Mouse (Mus musculus) heart, adult 8-10 months (tissue): Measurements from ENCODE around the gene Wars2. TPM values are rescaled to one million over a fixed set of nuclear protein-coding genes. Genes with fewer than 3 reads are reported as not detected.

Source experiments
- DNase-seq: peaks from one replicate; pipeline ENCODE4 v3.0.0; 2022; ENCODE audit warnings: low spot score
- total RNA-seq, 4 experiments: library from RNA; stranded (reverse); gene quantifications; 2 replicates each; pipeline ENCODE4 v1.2.4; 2022

Gene Wars2
- total RNA-seq, 4 experiments from 2014 or later = 5.6 to 8.7 (median 7.9) TPM

DNA sequence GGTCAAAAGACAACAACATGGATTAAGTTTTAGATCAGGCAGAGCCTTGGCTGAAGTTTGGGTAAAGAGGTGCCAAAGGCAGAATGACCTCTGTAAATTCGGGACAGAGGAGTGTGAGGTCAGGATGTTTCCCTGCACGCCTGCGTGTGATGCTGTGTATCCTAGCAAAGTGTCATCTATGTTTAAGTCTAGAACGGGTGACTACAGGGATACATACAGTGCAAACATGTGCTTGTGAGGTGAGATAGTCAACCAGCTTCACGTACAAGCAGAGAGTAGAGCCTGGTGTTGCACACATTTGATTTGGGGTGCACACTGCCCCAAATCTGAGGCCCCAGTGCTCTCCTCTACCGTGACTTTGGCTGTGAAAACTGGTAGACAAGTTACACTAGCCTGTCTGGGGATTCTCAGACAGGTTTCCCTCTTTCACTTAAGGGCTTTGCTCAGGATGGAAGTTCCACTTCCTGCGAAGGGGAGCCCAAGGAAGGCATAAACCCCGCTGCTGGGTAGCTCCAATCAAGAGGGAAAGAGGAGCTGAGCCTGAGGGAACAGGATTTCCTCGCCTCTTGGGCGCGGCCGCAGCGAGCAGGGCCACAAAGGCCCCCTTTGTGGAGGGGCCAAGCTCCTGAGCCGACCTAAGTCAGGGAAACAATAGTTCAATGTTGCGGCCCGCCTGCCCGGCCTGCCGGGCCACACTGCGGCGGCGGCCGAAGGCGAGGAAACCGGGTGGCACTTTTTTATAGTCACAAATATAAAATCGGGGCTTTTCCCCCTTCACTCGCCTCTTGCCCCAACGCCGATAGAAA lies 107.3 kb downstream of the Wars2 start:
- DNase-seq = no peak

DNA sequence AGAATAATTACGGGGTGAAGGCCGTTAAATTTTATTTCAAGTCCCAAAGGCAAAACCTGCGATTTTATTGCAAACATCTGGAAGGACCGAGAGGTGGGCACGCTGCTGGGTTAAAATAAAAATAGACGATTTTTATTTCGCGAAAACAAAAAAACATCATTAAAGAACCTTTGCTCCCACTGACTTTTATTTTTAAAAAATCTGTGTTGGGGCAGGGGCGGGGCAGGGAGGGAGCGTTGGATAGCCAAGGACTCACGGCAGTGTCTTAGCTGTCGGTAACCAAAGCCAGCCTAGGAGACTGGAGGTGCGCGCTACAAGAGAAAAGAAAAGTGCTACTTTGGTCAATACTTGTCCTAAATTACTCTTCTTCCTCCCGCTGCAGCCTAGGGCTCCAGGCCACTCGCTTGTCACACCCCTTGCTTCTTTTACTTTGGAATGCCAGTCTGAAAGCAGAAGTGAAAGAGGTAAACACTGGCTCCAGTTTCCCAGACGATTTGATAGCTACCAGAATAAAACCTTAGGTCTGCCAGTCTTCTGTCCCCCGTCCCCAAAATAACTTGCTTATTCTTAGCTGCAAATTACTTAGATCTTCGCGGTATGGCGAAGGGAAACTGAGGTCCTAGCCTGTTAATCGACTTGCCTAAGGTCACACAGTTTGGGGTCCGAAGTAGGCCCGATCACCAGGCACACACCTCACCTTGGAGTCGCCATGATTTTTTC lies 108.1 kb downstream of the Wars2 start:
- DNase-seq = no peak

DNA sequence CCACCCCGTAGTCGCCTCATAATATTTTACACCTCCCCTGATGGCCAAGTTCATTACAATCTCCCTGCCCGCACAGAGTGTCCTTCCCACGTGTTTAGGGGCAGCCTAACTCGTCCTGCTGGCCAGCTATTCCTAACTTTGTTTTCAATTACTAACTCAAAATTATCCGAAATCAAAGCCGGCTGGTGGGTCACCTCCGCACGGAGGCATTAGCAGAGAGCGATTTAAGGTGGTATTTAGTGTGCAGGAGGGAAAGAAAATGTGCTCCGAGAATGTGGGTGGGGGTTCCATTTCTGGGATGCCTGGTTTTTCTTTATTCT lies 108.6 kb downstream of the Wars2 start:
- no peak for DNase-seq

- DNase-seq = no peak
Measured at GRCm38 (mm10) chr3:99249906-99250305, 109.0 kb downstream of the Wars2 start.

GRCm38 (mm10) chr3:99251271-99252165 lies 110.7 kb downstream of the Wars2 start:
- no peak for DNase-seq

- DNase-seq = no peak
Measured at GRCm38 (mm10) chr3:99252461-99253091, 111.7 kb downstream of the Wars2 start.

GRCm38 (mm10) chr3:99253092-99253488 lies 112.2 kb downstream of the Wars2 start:
- no peak for DNase-seq

GRCm38 (mm10) chr3:99253497-99254451 lies 112.9 kb downstream of the Wars2 start:
- no peak for DNase-seq

DNA sequence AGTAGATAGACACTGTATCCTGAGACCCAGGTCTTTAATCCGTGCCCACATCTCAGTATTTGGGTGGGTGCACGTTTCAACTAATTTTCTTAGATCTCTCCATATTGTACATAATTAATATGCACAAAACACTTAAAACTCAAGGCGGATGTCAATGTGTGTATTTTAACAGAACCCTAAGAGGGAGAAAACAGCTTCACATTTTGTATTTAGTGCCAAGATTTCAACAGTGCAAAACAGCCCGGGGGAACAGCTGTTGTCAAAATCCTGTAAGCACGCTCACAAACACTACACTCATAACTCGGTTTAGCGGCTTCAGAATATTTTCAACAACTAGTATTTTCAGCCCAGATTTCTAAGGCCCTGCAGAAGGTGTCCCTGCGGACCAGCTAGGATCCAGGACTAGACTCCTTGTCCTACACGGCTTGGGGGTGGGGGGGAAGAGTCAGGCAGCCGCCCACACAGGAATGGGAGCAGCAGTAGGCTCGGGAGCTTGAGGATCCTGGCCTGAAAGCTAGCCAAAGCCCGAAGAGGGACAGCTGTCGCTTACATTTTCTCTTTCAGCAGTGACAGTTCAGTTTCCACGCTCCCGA lies 113.8 kb downstream of the Wars2 start:
- DNase-seq = no peak

- DNase-seq = no peak
Measured at GRCm38 (mm10) chr3:99255411-99256365, 114.8 kb downstream of the Wars2 start.

DNA sequence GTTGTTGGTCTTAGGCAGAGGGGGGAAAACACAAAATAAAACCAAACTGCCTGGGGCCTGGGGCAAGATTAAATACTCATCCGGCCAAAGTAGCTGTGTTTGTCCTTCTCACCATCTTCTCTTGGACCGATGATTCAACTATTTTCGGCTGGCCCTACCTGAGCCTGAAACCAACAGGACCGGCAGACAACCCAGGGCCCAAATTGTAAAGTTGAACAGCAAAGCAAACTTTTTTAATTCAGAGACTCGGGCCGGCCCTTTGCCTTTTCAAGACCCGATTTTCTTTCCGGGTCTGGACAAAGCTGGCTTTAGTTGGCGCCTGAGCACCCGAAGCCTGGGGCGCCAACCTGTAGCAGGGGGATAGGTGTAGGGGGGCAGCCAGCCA lies 115.5 kb downstream of the Wars2 start:
- DNase-seq = no peak

GRCm38 (mm10) chr3:99256766-99257165 lies 115.9 kb downstream of the Wars2 start:
- no peak for DNase-seq

- DNase-seq = no peak
Measured at GRCm38 (mm10) chr3:99257586-99258577, 117.0 kb downstream of the Wars2 start.

DNA sequence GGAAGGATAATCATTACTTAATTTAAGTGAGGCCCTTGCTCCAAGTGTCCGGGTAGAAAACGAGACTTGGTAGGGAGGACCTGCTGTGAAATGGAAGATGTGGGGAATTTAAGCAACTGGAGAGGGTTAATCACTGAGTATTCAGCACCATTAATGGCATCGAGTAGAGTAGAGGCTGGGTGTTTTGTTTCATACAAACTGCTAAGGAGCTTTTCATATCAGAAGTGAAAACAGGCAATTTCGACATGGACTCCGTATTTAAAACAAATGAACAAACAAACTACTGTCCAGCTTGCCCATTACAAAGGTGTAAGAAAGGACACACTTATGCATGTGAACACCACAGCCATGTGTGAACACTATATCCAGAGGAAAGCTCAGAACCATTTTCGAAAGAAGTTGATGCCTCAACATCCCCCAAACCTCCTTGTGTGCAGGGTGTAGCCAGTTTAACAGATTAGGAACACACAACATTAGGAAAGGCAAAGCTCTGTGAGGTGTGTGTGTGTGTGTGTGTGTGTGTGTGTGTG lies 118.9 kb downstream of the Wars2 start:
- no peak for DNase-seq

DNA sequence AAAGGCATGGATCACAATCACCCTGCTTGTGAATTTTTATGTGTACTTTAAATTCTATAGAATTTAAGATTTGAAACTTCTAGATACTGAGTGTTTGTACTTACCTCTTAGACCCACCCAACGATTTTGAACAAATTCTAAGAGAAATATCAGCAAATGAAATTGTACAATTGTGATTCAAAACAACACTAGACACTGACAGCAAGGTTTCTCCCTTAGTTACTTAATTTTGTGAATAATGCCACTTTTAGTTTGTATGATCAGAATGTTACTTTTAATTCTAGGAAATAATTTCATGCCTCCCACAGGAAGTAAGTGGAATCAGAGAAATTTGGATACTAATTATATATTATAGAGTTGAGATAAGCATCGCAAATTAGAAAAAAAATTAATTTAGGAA lies 119.5 kb downstream of the Wars2 start:
- DNase-seq = no peak

GRCm38 (mm10) chr3:99261371-99261791 lies 120.5 kb downstream of the Wars2 start:
- DNase-seq = no peak

GRCm38 (mm10) chr3:99261986-99262385 lies 121.1 kb downstream of the Wars2 start:
- DNase-seq = no peak
